Mouse (Mus musculus): ENCODE measurements around the gene Slpi. TPM values are rescaled to one million over a fixed set of nuclear protein-coding genes. Genes with fewer than 3 reads are reported as not detected.

Gene Slpi
- total RNA-seq (2014; fragmentation: Nextera tagmentation) (not detected in 2 replicates), total RNA-seq (2017) (not detected in 2 replicates), polyA plus RNA-seq (2012) (not detected in 2 replicates)

GRCm38 (mm10) chr2:164389020-164389419, at the start of gene Slpi:
Slpi (minus strand) TSS chr2:164389095.
- TF ChIP-seq GATA1 (IDR thresholded peaks at IDR 0.05; ENCODE audit: borderline replicate concordance, low read length) (no peak), CTCF (IDR thresholded peaks at IDR 0.05; ENCODE audit: low read depth, low read length) (no peak), POLR2AphosphoS5 (IDR thresholded peaks at IDR 0.05; ENCODE audit: insufficient replicate concordance, low read depth, low read length) (no peak), GATA2 (IDR thresholded peaks at IDR 0.05; ENCODE audit: borderline replicate concordance, low read depth, low read length) (no peak)
- Histone ChIP-seq H3K27me3 (ENCODE audit: insufficient read depth, low read length) (peaks cover 6% of the 10 kb centered on the region; the same call in 1 of the 2 replicates), H3K9me3 (replicated peaks) (no peaks in the 10 kb centered on the region), H3K4me1 (ENCODE audit: insufficient read depth, low read depth, low read length) (no peaks in the 10 kb centered on the region; the same call in 1 of the 2 replicates), H3K4me3 (ENCODE audit: low read depth, low read length) (no peak within 1 kb of the TSS; the same call in 1 of the 2 replicates), H3K36me3 (replicated peaks) (no peaks in the 10 kb centered on the region)
- DNase-seq (ENCODE audit: low spot score), result no peak
- no peak for ATAC-seq (ENCODE audit: extremely low read depth, insufficient number of reproducible peaks, low FRiP score, poor library complexity, severe bottlenecking)

- Histone ChIP-seq H3K4me1 (ENCODE audit: insufficient read depth, low read depth, low read length) (no peaks in the 10 kb centered on the region), H3K9me3 (replicated peaks) (no peaks in the 10 kb centered on the region), H3K4me3 (ENCODE audit: low read depth, low read length) (no peak overlapping the region), H3K27me3 (ENCODE audit: insufficient read depth, low read length) (peaks cover 16% of the 10 kb centered on the region; the same call in 1 of the 2 replicates), H3K36me3 (replicated peaks) (no peaks in the 10 kb centered on the region)
- DNase-seq (ENCODE audit: low spot score) (no peak), ATAC-seq (ENCODE audit: extremely low read depth, insufficient number of reproducible peaks, low FRiP score, poor library complexity, severe bottlenecking) (no peak)
- TF ChIP-seq POLR2AphosphoS5 (IDR thresholded peaks at IDR 0.05; ENCODE audit: insufficient replicate concordance, low read depth, low read length), result no peak
- TF ChIP-seq GATA2 (IDR thresholded peaks at IDR 0.05; ENCODE audit: borderline replicate concordance, low read depth, low read length), result no peak
- TF ChIP-seq GATA1 (IDR thresholded peaks at IDR 0.05; ENCODE audit: borderline replicate concordance, low read length), result no peak
- TF ChIP-seq TAL1 (conservative IDR thresholded peaks at IDR 0.05; ENCODE audit: low read depth, low read length), result no peak
- no peak for TF ChIP-seq CTCF (IDR thresholded peaks at IDR 0.05; ENCODE audit: low read depth, low read length)
These were observed 49.4 kb upstream of the Slpi start for GRCm38 (mm10) chr2:164438257-164438656.

- H3K4me3 ChIP-seq (ENCODE audit: low read depth, low read length), result no peak overlapping the region
- H3K36me3 ChIP-seq (replicated peaks), result no peaks in the 10 kb centered on the region
- no peak for ATAC-seq (ENCODE audit: extremely low read depth, insufficient number of reproducible peaks, low FRiP score, poor library complexity, severe bottlenecking)
- DNase-seq (ENCODE audit: low spot score), result no peak
- H3K4me1 ChIP-seq (ENCODE audit: insufficient read depth, low read depth, low read length), result no peaks in the 10 kb centered on the region
- H3K27me3 ChIP-seq (ENCODE audit: insufficient read depth, low read length), result peaks cover 12% of the 10 kb centered on the region; the same call in 1 of the 2 replicates
- TF ChIP-seq GATA1 (IDR thresholded peaks at IDR 0.05; ENCODE audit: borderline replicate concordance, low read length) (no peak), POLR2AphosphoS5 (IDR thresholded peaks at IDR 0.05; ENCODE audit: insufficient replicate concordance, low read depth, low read length) (no peak), TAL1 (conservative IDR thresholded peaks at IDR 0.05; ENCODE audit: low read depth, low read length) (no peak), GATA2 (IDR thresholded peaks at IDR 0.05; ENCODE audit: borderline replicate concordance, low read depth, low read length) (no peak), CTCF (IDR thresholded peaks at IDR 0.05; ENCODE audit: low read depth, low read length) (no peak)
- H3K9me3 ChIP-seq (replicated peaks), result no peaks in the 10 kb centered on the region
These were observed 48.8 kb upstream of the Slpi start for GRCm38 (mm10) chr2:164437710-164438109.

GRCm38 (mm10) chr2:164436961-164437360, 48.1 kb upstream of the Slpi start:
- Histone ChIP-seq H3K36me3 (replicated peaks) (no peaks in the 10 kb centered on the region), H3K9me3 (replicated peaks) (no peaks in the 10 kb centered on the region), H3K27me3 (ENCODE audit: insufficient read depth, low read length) (peaks cover 11% of the 10 kb centered on the region; the same call in 1 of the 2 replicates), H3K4me3 (ENCODE audit: low read depth, low read length) (no peak overlapping the region), H3K4me1 (ENCODE audit: insufficient read depth, low read depth, low read length) (no peaks in the 10 kb centered on the region)
- DNase-seq (ENCODE audit: low spot score) (no peak), ATAC-seq (ENCODE audit: extremely low read depth, insufficient number of reproducible peaks, low FRiP score, poor library complexity, severe bottlenecking) (no peak)
- no peak for TF ChIP-seq TAL1 (conservative IDR thresholded peaks at IDR 0.05; ENCODE audit: low read depth, low read length)
- TF ChIP-seq GATA2 (IDR thresholded peaks at IDR 0.05; ENCODE audit: borderline replicate concordance, low read depth, low read length), result no peak
- no peak for TF ChIP-seq CTCF (IDR thresholded peaks at IDR 0.05; ENCODE audit: low read depth, low read length)
- TF ChIP-seq POLR2AphosphoS5 (IDR thresholded peaks at IDR 0.05; ENCODE audit: insufficient replicate concordance, low read depth, low read length), result no peak
- no peak for TF ChIP-seq GATA1 (IDR thresholded peaks at IDR 0.05; ENCODE audit: borderline replicate concordance, low read length)

GRCm38 (mm10) chr2:164436215-164436913, 47.5 kb upstream of the Slpi start:
- DNase-seq (ENCODE audit: low spot score) (no peak), ATAC-seq (ENCODE audit: extremely low read depth, insufficient number of reproducible peaks, low FRiP score, poor library complexity, severe bottlenecking) (no peak)
- TF ChIP-seq GATA2 (IDR thresholded peaks at IDR 0.05; ENCODE audit: borderline replicate concordance, low read depth, low read length) (no peak), TAL1 (conservative IDR thresholded peaks at IDR 0.05; ENCODE audit: low read depth, low read length) (no peak), CTCF (IDR thresholded peaks at IDR 0.05; ENCODE audit: low read depth, low read length) (no peak), POLR2AphosphoS5 (IDR thresholded peaks at IDR 0.05; ENCODE audit: insufficient replicate concordance, low read depth, low read length) (no peak)
- no peaks in the 10 kb centered on the region for H3K9me3 ChIP-seq (replicated peaks)
- no peaks in the 10 kb centered on the region for H3K36me3 ChIP-seq (replicated peaks)
- H3K4me3 ChIP-seq (ENCODE audit: low read depth, low read length), result no peak overlapping the region
- peaks cover 11% of the 10 kb centered on the region; the same call in 1 of the 2 replicates for H3K27me3 ChIP-seq (ENCODE audit: insufficient read depth, low read length)
- no peaks in the 10 kb centered on the region for H3K4me1 ChIP-seq (ENCODE audit: insufficient read depth, low read depth, low read length)

- TF ChIP-seq GATA2 (IDR thresholded peaks at IDR 0.05; ENCODE audit: borderline replicate concordance, low read depth, low read length) (no peak), GATA1 (IDR thresholded peaks at IDR 0.05; ENCODE audit: borderline replicate concordance, low read length) (no peak), CTCF (IDR thresholded peaks at IDR 0.05; ENCODE audit: low read depth, low read length) (no peak), POLR2AphosphoS5 (IDR thresholded peaks at IDR 0.05; ENCODE audit: insufficient replicate concordance, low read depth, low read length) (no peak), TAL1 (conservative IDR thresholded peaks at IDR 0.05; ENCODE audit: low read depth, low read length) (no peak)
- peaks cover 11% of the 10 kb centered on the region; the same call in 1 of the 2 replicates for H3K27me3 ChIP-seq (ENCODE audit: insufficient read depth, low read length)
- no peak for ATAC-seq (ENCODE audit: extremely low read depth, insufficient number of reproducible peaks, low FRiP score, poor library complexity, severe bottlenecking)
These were observed 46.6 kb upstream of the Slpi start for GRCm38 (mm10) chr2:164435216-164436090.

More at GRCm38 (mm10) chr2:164435216-164436090, 46.6 kb upstream of the Slpi start:
- no peaks in the 10 kb centered on the region for H3K9me3 ChIP-seq (replicated peaks)
- H3K36me3 ChIP-seq (replicated peaks), result no peaks in the 10 kb centered on the region
- no peaks in the 10 kb centered on the region for H3K4me1 ChIP-seq (ENCODE audit: insufficient read depth, low read depth, low read length)
- H3K4me3 ChIP-seq (ENCODE audit: low read depth, low read length), result no peak overlapping the region
- DNase-seq (ENCODE audit: low spot score), result no peak

Measured in G1E (cell line).